Mouse (Mus musculus) intestine, embryonic 15.5 days (tissue): ENCODE data around the gene Cblb. TPM values are rescaled to one million over a fixed set of nuclear protein-coding genes. Genes with fewer than 3 reads are reported as not detected.

ENCODE experiments used
- ATAC-seq: fragments of 200-750 bp; cut with Nextera tagmentation; 2 replicates; pipeline ENCODE4 v1.8.0; 2017; ENCODE audit warnings: moderate TSS enrichment, moderate library complexity
- H3K27ac ChIP-seq: fragments of 300-500 bp; sonication (generic); 2 replicates; pipeline ENCODE4 v1.5.1; 2015; ENCODE audit warnings: mild to moderate bottlenecking, inconsistent platforms
- H3K27me3 ChIP-seq: fragments of 300-500 bp; sonication (generic); replicated peaks from 2 replicates; pipeline ENCODE4 v1.6.1; 2015; ENCODE audit warnings: inconsistent platforms
- H3K36me3 ChIP-seq: fragments of 300-500 bp; sonication (generic); 2 replicates; pipeline ENCODE4 v1.6.1; 2015; ENCODE audit warnings: inconsistent platforms
- H3K4me1 ChIP-seq: fragments of 300-500 bp; sonication (generic); replicated peaks from 2 replicates; pipeline ENCODE4 v1.6.1; 2015; ENCODE audit warnings: inconsistent platforms
- H3K4me2 ChIP-seq: fragments of 300-500 bp; sonication (generic); replicated peaks from 2 replicates; pipeline ENCODE4 v1.6.1; 2015; ENCODE audit warnings: mild to moderate bottlenecking, inconsistent platforms
- H3K4me3 ChIP-seq: fragments of 300-500 bp; sonication (generic); replicated peaks from 2 replicates; pipeline ENCODE4 v1.5.1; 2015; ENCODE audit warnings: inconsistent platforms
- H3K9ac ChIP-seq: fragments of 300-500 bp; sonication (generic); 2 replicates; pipeline ENCODE4 v1.6.1; 2015; ENCODE audit warnings: inconsistent platforms
- H3K9me3 ChIP-seq: fragments of 300-500 bp; sonication (generic); 2 replicates; pipeline ENCODE4 v1.6.1; 2016; ENCODE audit warnings: inconsistent platforms
- WGBS: fragments of 180-500 bp; shearing (Covaris S2); methylation state at CpG from one replicate; pipeline ENCODE4 v1.1.7; 2015; 5-methylcytosine and 5-hydroxymethylcytosine counted together
- polyA plus RNA-seq: library from polyadenylated mRNA; unstranded; fragments of >200 nt; fragmentation: Nextera tagmentation; extraction: Ambion mirVana; gene quantifications from 2 replicates; pipeline ENCODE4 v1.2.1, GENCODE M21; 2015

The Cblb gene
- 6.4 and 7.0 TPM in 2 replicates for polyA plus RNA-seq

DNA sequence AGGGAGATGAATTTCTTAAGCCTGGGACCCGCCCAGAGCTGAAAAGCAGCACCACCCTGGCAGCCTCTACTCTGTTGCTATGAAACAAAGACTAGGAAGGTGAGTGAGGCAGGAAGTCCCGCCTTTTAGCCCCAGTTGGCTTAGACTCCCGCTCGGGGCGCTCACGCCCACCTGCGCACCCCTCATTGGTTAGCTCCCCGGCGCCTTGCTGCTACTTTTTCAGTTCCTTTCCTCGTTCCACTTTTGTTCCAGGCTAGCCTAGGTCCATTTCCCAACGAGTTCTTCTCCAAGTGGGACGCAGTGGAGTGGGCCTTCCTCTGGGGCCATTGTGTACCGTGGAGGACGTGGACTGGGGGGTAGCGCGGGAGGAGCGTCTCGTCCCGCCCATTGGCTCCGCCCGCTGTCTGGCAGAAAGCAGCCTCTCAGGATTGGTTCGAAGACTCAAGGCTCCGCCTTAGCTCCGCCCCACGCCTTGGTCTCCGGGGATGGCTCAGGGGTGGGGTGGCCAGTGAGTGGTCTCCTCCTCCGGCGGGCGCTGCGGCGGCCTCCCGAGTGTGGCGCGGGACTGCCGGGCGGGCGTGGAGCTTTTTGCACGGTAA lies at the start of gene Cblb:
Cblb (plus strand) TSS at position 135 of the 599 bp plus-strand sequence.
- peaks cover 2% of the 10 kb centered on the region; the same call in 1 of the 2 replicates for H3K4me1 ChIP-seq
- H3K4me2 ChIP-seq = peak within 1 kb of the TSS; percentile 65
- ATAC-seq = peak; percentile 100
- peak within 1 kb of the TSS; percentile 63 for H3K4me3 ChIP-seq
- H3K27me3 ChIP-seq = no peaks in the 10 kb centered on the region
- H3K36me3 ChIP-seq = no peaks in the 10 kb centered on the region; the same call in 1 of the 2 replicates
- H3K9ac ChIP-seq = peak within 1 kb of the TSS; percentile 75
- peak within 1 kb of the TSS; percentile 93 for H3K27ac ChIP-seq
- WGBS = under 1% methylated on average over 38 of the region's 38 CpGs
- H3K9me3 ChIP-seq = no peaks in the 10 kb centered on the region

DNA sequence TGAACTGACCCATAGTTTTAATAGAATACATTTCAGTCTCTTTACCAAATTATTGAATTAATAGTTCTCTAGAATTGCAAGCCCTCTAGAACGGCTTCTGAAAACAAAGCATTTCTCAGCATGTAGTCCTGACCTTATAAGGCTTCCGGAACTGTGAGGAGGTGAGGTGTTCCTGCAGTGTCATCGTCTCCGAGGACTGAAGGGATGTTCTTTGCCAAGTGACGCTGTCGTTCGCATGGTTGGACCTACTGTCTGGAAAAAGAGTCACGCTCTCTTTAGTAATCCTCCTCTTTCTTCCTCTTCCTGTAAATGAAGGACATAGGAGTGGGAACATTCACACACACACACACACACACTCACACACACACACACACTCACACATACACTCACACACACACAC lies 45.6 kb upstream of the Cblb start:
- H3K27ac ChIP-seq = no peak overlapping the region
- H3K9ac ChIP-seq = no peak overlapping the region
- no peaks in the 10 kb centered on the region for H3K4me1 ChIP-seq
- no peak overlapping the region for H3K4me3 ChIP-seq
- no peaks in the 10 kb centered on the region for H3K27me3 ChIP-seq
- H3K4me2 ChIP-seq = no peak overlapping the region
- WGBS = 64% methylated on average over 8 of the region's 8 CpGs
- H3K9me3 ChIP-seq = no peaks in the 10 kb centered on the region
- no peak for ATAC-seq
- H3K36me3 ChIP-seq = no peaks in the 10 kb centered on the region

DNA sequence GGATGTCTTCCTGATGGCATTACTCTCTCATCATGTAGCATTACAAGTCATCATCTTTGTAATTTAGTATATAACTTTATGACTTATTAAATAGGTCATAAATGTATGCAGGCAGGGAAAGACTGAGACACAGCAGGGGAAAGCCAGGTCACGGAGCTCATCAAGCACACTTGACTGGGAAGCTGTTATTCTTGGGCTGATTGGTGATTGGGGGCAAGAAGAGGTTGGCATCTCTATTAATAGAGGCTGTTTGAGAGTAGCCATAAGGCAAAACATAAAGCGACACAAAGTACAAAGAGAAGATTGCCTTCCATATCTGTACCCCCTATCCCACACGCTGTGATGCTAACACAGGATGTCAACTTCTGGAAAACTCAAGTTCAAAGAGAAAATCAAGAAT lies 44.8 kb upstream of the Cblb start:
- Histone ChIP-seq H3K9ac (no peak overlapping the region), H3K4me1 (no peaks in the 10 kb centered on the region), H3K4me3 (no peak overlapping the region), H3K27ac (no peak overlapping the region), H3K4me2 (no peak overlapping the region), H3K36me3 (no peaks in the 10 kb centered on the region), H3K9me3 (no peaks in the 10 kb centered on the region), H3K27me3 (no peaks in the 10 kb centered on the region)
- ATAC-seq = no peak
- WGBS = 87% methylated on average over 3 of the region's 3 CpGs

DNA sequence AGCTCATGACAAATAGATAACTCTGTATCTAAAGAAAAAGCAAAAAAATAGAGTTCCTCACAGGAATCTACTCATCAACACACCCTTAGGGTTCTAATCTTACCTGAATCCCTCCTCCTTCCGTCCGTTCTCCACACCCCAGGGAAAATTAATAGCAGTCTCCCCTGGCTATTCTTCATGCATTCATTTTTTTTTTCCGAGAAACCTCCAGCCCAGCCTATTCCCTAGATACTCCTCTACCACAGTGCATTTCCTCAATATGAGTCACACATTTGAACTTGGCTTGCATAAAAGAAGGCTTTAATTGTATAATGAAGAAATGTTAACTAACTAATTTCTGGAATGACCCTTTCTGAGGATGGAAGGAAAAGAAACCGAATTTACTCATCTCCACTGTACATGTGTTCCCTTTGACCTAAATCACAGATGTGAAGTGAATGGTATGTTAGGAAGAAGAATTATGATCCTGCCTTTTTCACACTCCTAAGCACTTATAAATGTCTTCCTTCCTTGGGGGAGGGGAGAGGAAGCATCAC lies 43.9 kb upstream of the Cblb start:
- Histone ChIP-seq H3K4me2 (no peak overlapping the region), H3K27me3 (no peaks in the 10 kb centered on the region), H3K27ac (no peak overlapping the region), H3K9me3 (no peaks in the 10 kb centered on the region), H3K4me3 (no peak overlapping the region), H3K36me3 (no peaks in the 10 kb centered on the region), H3K9ac (no peak overlapping the region), H3K4me1 (no peaks in the 10 kb centered on the region)
- ATAC-seq = no peak
- WGBS = 65% methylated on average over 4 of the region's 4 CpGs

DNA sequence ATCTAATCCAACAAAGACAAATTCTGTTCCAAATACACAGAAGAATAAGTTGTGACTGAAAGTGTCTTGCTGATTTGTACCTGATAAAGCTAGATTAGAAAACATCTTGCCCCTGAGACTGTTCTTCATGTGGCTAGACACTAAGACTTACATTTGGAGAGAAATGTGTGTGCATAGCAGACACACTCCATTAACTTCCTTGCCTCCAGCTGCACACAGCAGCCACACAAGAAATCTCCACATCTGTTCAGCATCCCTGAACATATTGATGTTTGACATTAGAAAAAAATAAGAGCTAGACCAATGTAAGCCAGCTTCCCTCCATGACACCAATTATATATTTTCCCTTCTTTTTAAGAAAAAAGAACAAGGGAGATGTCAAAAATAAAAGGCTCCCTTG lies 43.0 kb upstream of the Cblb start:
- no peak overlapping the region for H3K4me3 ChIP-seq
- ATAC-seq = no peak
- H3K9ac ChIP-seq = no peak overlapping the region
- no peaks in the 10 kb centered on the region for H3K27me3 ChIP-seq
- H3K4me2 ChIP-seq = no peak overlapping the region
- no peaks in the 10 kb centered on the region for H3K36me3 ChIP-seq
- H3K4me1 ChIP-seq = no peaks in the 10 kb centered on the region
- no peaks in the 10 kb centered on the region for H3K9me3 ChIP-seq
- H3K27ac ChIP-seq = no peak overlapping the region

DNA sequence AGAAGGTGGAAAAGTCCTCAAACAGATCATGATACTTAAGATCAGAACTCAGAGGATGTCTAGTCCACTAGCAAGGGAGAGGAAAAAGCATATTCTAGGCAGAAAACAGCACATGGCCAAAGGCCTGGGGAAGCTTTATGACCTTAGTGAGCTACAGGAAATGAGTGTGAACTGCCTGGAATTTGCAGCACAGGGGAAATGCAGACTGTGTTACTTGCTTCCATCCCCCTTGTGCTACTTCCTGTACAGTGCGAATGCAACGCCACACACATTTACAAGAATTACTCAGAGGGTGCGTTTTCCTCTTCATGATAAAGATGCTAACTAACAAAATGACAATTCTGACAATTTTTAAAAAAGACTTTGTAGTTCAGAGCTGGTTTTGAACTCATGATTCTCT lies 41.8 kb upstream of the Cblb start:
- no peak overlapping the region for H3K4me3 ChIP-seq
- 65% methylated on average over 3 of the region's 3 CpGs for WGBS
- ATAC-seq = no peak
- no peak overlapping the region for H3K9ac ChIP-seq
- no peaks in the 10 kb centered on the region for H3K36me3 ChIP-seq
- no peaks in the 10 kb centered on the region for H3K27me3 ChIP-seq
- H3K9me3 ChIP-seq = no peaks in the 10 kb centered on the region
- H3K27ac ChIP-seq = no peak overlapping the region
- no peak overlapping the region for H3K4me2 ChIP-seq
- no peaks in the 10 kb centered on the region for H3K4me1 ChIP-seq

DNA sequence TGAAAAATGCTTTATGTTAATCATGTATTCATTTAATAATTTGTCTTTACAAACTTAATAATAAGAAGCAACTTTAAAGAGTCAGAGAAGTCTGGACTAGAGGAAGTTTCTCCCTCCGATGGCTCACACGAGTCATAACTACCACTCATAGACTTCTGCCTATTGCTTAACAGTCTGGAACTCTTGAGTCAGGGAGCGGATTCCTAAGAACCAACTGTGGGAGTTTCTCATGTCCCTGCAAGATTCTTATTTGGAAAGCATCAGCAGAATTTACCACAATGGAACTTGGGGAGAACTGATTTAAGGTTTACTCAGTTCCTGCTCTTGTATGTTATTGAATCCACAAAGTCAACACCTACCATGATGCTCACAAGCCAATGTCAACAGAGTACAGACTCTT lies 31.0 kb upstream of the Cblb start:
- Histone ChIP-seq H3K27ac (no peak overlapping the region), H3K4me2 (no peak overlapping the region), H3K9me3 (no peaks in the 10 kb centered on the region), H3K27me3 (no peaks in the 10 kb centered on the region), H3K4me3 (no peak overlapping the region), H3K4me1 (no peaks in the 10 kb centered on the region), H3K36me3 (no peaks in the 10 kb centered on the region), H3K9ac (no peak overlapping the region)
- WGBS = 89% methylated on average over 3 of the region's 3 CpGs
- no peak for ATAC-seq

DNA sequence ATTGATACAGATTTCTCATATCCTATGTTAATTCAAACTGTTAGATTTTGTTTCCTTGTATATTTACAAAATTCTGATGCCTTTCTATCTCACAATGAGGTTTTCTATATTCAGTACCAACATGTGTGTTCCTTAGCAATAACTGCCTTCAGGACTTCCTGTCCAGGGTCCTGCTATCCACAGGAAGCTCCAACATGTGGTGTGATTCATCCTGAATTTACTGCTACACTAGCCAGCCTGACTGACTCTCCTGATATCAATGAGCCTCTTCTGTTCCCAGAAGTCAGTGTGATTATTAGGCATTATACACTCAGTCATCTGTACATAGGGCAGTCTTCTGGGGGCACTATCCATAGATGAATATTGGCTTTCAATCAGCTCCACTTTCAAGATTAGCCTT lies 30.2 kb upstream of the Cblb start:
- Histone ChIP-seq H3K27ac (no peak overlapping the region), H3K9me3 (no peaks in the 10 kb centered on the region)
- ATAC-seq = no peak

DNA sequence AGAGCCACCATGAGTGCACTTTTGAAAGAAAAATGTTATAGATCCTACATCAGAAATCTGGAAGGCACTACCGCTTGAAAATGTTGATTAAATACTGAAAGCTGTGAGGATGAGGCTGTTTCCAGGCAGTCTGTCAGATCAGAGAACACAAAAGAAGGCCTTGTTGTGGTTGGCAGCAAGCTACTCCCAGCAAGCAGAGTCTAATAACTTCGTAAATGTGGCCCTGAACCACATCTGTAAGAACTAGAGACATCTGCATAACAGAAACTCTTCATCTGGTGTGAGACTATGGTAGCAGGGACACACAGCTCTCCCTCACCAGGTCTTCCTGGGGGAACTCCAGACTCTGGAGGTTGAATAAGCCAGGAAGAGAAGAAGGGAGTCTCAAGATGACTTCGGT lies 24.0 kb upstream of the Cblb start:
- Histone ChIP-seq H3K27me3 (no peaks in the 10 kb centered on the region), H3K36me3 (no peaks in the 10 kb centered on the region), H3K9me3 (no peaks in the 10 kb centered on the region), H3K4me1 (no peaks in the 10 kb centered on the region), H3K27ac (no peak overlapping the region), H3K4me2 (no peak overlapping the region), H3K9ac (no peak overlapping the region), H3K4me3 (no peak overlapping the region)
- WGBS = 77% methylated on average over 3 of the region's 3 CpGs
- no peak for ATAC-seq

More for the DNA sequence above, 30.2 kb upstream of the Cblb start:
- H3K4me3 ChIP-seq = no peak overlapping the region
- no peaks in the 10 kb centered on the region for H3K4me1 ChIP-seq
- no peaks in the 10 kb centered on the region for H3K27me3 ChIP-seq
- H3K36me3 ChIP-seq = no peaks in the 10 kb centered on the region
- no peak overlapping the region for H3K9ac ChIP-seq
- H3K4me2 ChIP-seq = no peak overlapping the region

DNA sequence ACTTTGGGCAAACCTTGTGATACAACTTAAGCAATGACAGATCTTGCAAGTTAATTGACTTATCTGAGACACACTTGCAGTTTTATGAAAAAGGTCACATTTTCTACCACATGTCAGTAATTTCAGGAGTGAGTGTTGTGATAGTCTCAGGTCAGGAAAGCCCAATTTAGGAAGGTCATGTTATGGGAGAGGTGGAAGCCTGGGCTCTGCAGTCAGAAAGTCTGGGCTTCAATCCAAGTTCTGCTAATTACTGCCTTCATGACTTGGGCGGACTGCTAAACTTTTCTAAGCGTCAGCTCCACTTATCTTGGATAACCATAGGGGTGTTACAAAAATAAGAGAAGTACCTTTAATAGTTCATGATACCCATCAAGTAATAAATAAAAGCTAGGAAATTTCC lies 22.6 kb upstream of the Cblb start:
- no peak overlapping the region for H3K4me3 ChIP-seq
- H3K4me1 ChIP-seq = no peaks in the 10 kb centered on the region
- no peak overlapping the region for H3K27ac ChIP-seq
- WGBS = 51% methylated on average over 2 of the region's 2 CpGs
- ATAC-seq = no peak
- no peaks in the 10 kb centered on the region for H3K9me3 ChIP-seq
- no peaks in the 10 kb centered on the region for H3K36me3 ChIP-seq
- H3K4me2 ChIP-seq = no peak overlapping the region
- H3K27me3 ChIP-seq = no peaks in the 10 kb centered on the region
- no peak overlapping the region for H3K9ac ChIP-seq

DNA sequence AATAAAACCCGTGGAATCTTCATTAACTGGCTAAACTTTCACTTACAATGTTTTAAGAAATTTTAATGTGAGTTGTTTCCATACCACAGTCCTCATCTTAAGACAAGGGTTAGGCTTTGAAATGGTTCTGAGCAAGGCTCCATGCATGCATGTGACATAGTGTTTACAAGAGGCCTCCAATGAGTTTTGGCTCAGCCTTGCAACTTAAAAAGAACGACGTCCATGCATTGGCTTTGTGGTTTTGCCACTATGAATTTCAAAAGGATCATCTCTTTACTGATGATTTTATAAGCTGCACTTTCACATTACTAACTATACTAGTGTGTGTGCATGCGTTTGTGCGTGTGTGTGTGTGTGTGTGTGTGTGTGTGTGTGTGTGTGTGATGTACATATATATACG lies 21.6 kb upstream of the Cblb start:
- no peak overlapping the region for H3K27ac ChIP-seq

DNA sequence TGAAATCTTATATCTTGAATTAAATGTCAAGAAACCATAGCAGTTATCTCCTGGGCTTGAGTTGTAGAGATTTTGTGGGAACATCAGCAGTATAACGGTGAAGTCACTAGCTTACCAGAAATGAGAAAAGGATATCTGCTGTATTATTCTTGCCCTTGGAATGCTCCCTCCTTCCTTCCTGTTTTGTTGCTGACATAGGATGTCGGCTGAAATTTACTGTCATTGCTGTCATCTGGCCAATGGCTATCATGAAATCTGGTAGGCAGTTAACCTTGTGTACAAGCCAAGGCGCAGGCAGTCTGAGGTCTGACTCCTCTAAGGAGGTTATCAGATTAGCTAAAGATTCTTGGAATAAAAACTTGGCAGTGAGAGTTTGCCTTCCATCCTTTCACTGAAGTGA lies 18.0 kb upstream of the Cblb start:
- 72% methylated on average over 3 of the region's 3 CpGs for WGBS
- no peak for ATAC-seq
- H3K27ac ChIP-seq = no peak overlapping the region
- H3K4me1 ChIP-seq = no peaks in the 10 kb centered on the region
- H3K9me3 ChIP-seq = no peaks in the 10 kb centered on the region
- no peaks in the 10 kb centered on the region for H3K27me3 ChIP-seq
- H3K4me2 ChIP-seq = no peak overlapping the region
- no peak overlapping the region for H3K4me3 ChIP-seq
- H3K9ac ChIP-seq = no peak overlapping the region
- H3K36me3 ChIP-seq = no peaks in the 10 kb centered on the region

More for the DNA sequence above, 21.6 kb upstream of the Cblb start:
- no peaks in the 10 kb centered on the region for H3K4me1 ChIP-seq
- H3K4me2 ChIP-seq = no peak overlapping the region
- H3K36me3 ChIP-seq = no peaks in the 10 kb centered on the region
- WGBS = 83% methylated on average over 6 of the region's 6 CpGs
- H3K4me3 ChIP-seq = no peak overlapping the region
- no peak for ATAC-seq
- H3K27me3 ChIP-seq = no peaks in the 10 kb centered on the region
- H3K9ac ChIP-seq = no peak overlapping the region
- no peaks in the 10 kb centered on the region for H3K9me3 ChIP-seq

DNA sequence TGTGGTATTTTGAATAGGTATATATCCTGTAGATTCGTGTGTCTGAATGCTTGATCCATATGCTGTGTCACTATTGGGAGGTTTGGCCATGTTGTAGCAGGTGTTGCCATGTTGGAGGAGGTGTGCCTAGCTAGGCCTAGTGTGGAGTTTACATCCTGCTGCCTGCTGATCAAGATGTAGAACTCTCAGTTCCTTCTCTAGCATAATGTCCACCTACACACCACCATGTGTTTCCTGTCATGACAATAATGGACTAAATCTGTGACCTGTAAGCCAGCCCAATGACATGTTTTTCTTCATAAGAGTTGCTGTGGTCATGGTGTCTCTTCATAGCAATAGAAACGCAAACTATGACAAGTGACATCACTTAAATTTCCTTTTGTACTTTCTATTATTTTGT lies 17.2 kb upstream of the Cblb start:
- Histone ChIP-seq H3K9me3 (no peaks in the 10 kb centered on the region), H3K4me3 (no peak overlapping the region), H3K27me3 (no peaks in the 10 kb centered on the region), H3K4me2 (no peak overlapping the region), H3K27ac (no peak overlapping the region), H3K4me1 (no peaks in the 10 kb centered on the region), H3K36me3 (no peaks in the 10 kb centered on the region), H3K9ac (no peak overlapping the region)
- 81% methylated on average over 2 of the region's 2 CpGs for WGBS
- ATAC-seq = no peak
